Mouse (Mus musculus): ENCODE measurements around the gene Ly6g5b.

DNA sequence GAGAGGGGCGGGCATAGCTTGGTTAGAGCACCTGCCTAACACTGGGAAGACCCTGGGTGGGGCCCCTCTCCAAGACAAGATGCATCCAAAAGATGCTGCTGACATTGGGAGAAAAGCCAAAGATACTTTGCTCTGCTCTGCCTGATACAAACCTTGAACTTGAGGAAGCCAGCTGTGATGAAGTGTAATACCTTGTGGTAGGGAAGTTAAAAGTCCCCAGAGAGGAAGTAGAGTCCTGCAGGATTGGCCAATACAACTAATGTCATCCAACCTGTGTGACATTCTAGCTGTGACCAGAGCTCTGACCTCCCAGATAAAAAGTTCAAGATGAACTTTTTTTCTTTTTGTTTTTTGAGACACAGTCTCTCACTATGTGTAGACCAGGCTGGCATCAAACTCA, 9.9 kb upstream of the Ly6g5b start:
- TF ChIP-seq EP300 (IDR thresholded peaks at IDR 0.05; ENCODE audit: low read depth) (no peak), CTCF (IDR thresholded peaks at IDR 0.05; ENCODE audit: low read depth) (no peak)

Data from liver, embryonic 14.5 days (tissue).